Comparison of ENCODE assay signal across 16 mouse cellular contexts in the genomic region with DNA sequence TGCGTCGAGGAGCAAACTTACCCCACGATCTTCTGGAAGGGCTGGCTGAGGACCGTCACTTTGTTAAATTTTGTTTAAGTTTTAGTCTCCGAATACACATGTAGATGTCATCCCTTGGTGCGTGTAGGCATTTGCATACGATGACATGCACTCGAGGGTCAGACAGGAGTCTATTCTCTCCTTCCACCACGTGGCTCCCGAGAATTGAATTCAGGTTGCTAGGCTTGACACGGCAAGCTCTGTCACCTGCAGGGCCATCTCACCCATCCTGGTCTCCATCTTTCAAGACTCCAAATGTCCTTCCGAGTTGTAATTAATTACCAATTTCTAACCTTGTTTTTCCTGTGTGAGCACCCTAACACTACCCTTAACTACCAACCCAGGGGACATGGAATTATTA. TPM values are rescaled to one million over a fixed set of nuclear protein-coding genes. Genes with fewer than 3 reads are reported as not detected.
A peak's percentile ranks its signal among the peaks of the same experiment; 100 is the strongest.
DNase-seq lines count a peak whose midpoint lies in the region; ATAC-seq and TF ChIP-seq lines count a peak whose summit lies in the region.
"Had no signal": no experiment of that assay in that cellular context is flagged by ENCODE, and none has a peak within 500 bp of the region (broad histone marks: within the 10 kb centered on the region; RNA-seq: fewer than 3 reads in every experiment).

No protein-coding gene starts in this region.

- no peak overlapping the region for H3K9ac ChIP-seq in midbrain, embryonic 14.5 days (replicated peaks; ENCODE audit: low read length)
- no peak overlapping the region for H3K9ac ChIP-seq in midbrain, embryonic 11.5 days (ENCODE audit: low read length)
- H3K9ac ChIP-seq in midbrain, postnatal 0 days (replicated peaks; ENCODE audit: low read length, poor library complexity, severe bottlenecking), result 0 out of 2 replicates have a peak overlapping the region, but pooled peaks have one; percentile 13
- H3K9ac ChIP-seq: liver, embryonic 15.5 days; midbrain, embryonic 12.5 days had no signal

- peak; percentile 1 for DNase-seq in gastrocnemius, postnatal 14 days
- DNase-seq in gastrocnemius, adult 8-10 months (ENCODE audit: low spot score in 2 of 2), result no peak
- DNase-seq in midbrain, embryonic 14.5 days, result no peak
- no peak for DNase-seq in midbrain, embryonic 11.5 days (ENCODE audit: low spot score, missing footprints)
- no peak for DNase-seq in midbrain, postnatal 0 days (ENCODE audit: low spot score)
- DNase-seq in layer of hippocampus, adult 11-12 months (ENCODE audit: low spot score), result no peak
- DNase-seq: cerebellum, postnatal 36 days; heart, postnatal 10 days; kidney, postnatal 14 days; lung, postnatal 14 days; thymus, postnatal 25 days had no signal

- H3K9me3 ChIP-seq in midbrain, embryonic 14.5 days (ENCODE audit: control insufficient read depth, low read length), result no peaks in the 10 kb centered on the region
- no peaks in the 10 kb centered on the region for H3K9me3 ChIP-seq in midbrain, embryonic 11.5 days (ENCODE audit: control insufficient read depth, low read length)
- no peaks in the 10 kb centered on the region for H3K9me3 ChIP-seq in midbrain, postnatal 0 days (ENCODE audit: low read length)
- H3K9me3 ChIP-seq: liver, embryonic 15.5 days; midbrain, embryonic 12.5 days had no signal

- ATAC-seq in midbrain, embryonic 14.5 days (ENCODE audit: low FRiP score, low TSS enrichment), result no peak
- no peak for ATAC-seq in midbrain, embryonic 11.5 days (ENCODE audit: low FRiP score)
- ATAC-seq in midbrain, postnatal 0 days (ENCODE audit: low FRiP score), result no peak

- no peaks in the 10 kb centered on the region for H3K27me3 ChIP-seq in midbrain, embryonic 14.5 days (ENCODE audit: control insufficient read depth, insufficient read depth, low read length)
- H3K27me3 ChIP-seq in midbrain, embryonic 11.5 days (ENCODE audit: control insufficient read depth, insufficient read depth, low read length), result peaks cover 27% of the 10 kb centered on the region
- no peaks in the 10 kb centered on the region for H3K27me3 ChIP-seq in midbrain, postnatal 0 days (ENCODE audit: insufficient read depth, low read length)

- H3K27ac ChIP-seq in midbrain, embryonic 14.5 days (replicated peaks; ENCODE audit: low read depth, low read length), result no peak overlapping the region
- H3K27ac ChIP-seq in midbrain, embryonic 11.5 days (ENCODE audit: low read depth, low read length), result no peak overlapping the region
- H3K27ac ChIP-seq in brown adipose tissue, adult 24 weeks (replicated peaks; ENCODE audit: low read depth, low read length), result peak overlapping the region; percentile 33; the same call in 1 of the 2 replicates
- no peak overlapping the region for H3K27ac ChIP-seq in midbrain, postnatal 0 days (ENCODE audit: low read depth, low read length)
- H3K27ac ChIP-seq: liver, embryonic 15.5 days; midbrain, embryonic 12.5 days; stomach, postnatal 0 days had no signal

- WGBS in midbrain, embryonic 14.5 days, result 76% methylated on average over 12 of the region's 12 CpGs
- 89% methylated on average over 12 of the region's 12 CpGs for WGBS in midbrain, embryonic 11.5 days
- WGBS in midbrain, postnatal 0 days, result 70% methylated on average over 12 of the region's 12 CpGs

- H3K4me2 ChIP-seq in midbrain, embryonic 14.5 days (ENCODE audit: low read length), result 0 out of 2 replicates have a peak overlapping the region, but pooled peaks have one; percentile 80
- no peak overlapping the region for H3K4me2 ChIP-seq in midbrain, embryonic 11.5 days
- H3K4me2 ChIP-seq in midbrain, postnatal 0 days (ENCODE audit: low read depth, low read length, poor library complexity, severe bottlenecking), result peak overlapping the region; percentile 87; the same call in 1 of the 2 replicates
- H3K4me2 ChIP-seq: liver, embryonic 15.5 days; midbrain, embryonic 12.5 days had no signal

- intact Hi-C loops in gastrocnemius, postnatal 14 days (cut with DNase I; ENCODE audit: low total_unique reads), result no loop called here

- no peak overlapping the region for H3K4me3 ChIP-seq in midbrain, embryonic 14.5 days (replicated peaks; ENCODE audit: low read depth, low read length)
- no peak overlapping the region for H3K4me3 ChIP-seq in midbrain, embryonic 11.5 days (ENCODE audit: low read depth, low read length)
- H3K4me3 ChIP-seq in brown adipose tissue, adult 24 weeks (ENCODE audit: insufficient read depth, low read depth, low read length), result no peak overlapping the region
- no peak overlapping the region; the same call in 1 of the 2 replicates for H3K4me3 ChIP-seq in midbrain, postnatal 0 days (ENCODE audit: low read depth, low read length)
- H3K4me3 ChIP-seq: liver, embryonic 15.5 days; midbrain, embryonic 12.5 days had no signal

- H3K36me3 ChIP-seq in midbrain, embryonic 14.5 days (ENCODE audit: control insufficient read depth, insufficient read depth, low read length), result peaks cover 25% of the 10 kb centered on the region
- H3K36me3 ChIP-seq in midbrain, embryonic 11.5 days (ENCODE audit: control insufficient read depth, insufficient read depth, low read length), result no peaks in the 10 kb centered on the region
- peaks cover 17% of the 10 kb centered on the region for H3K36me3 ChIP-seq in midbrain, postnatal 0 days (ENCODE audit: insufficient read depth, low read length)
- H3K36me3 ChIP-seq: liver, embryonic 15.5 days had no signal

- TF ChIP-seq CTCF in midbrain, postnatal 0 days (IDR thresholded peaks at IDR 0.05), result no peak

- H3K4me1 ChIP-seq in midbrain, embryonic 14.5 days (ENCODE audit: control insufficient read depth, insufficient read depth, low read length), result peaks cover 24% of the 10 kb centered on the region
- H3K4me1 ChIP-seq in midbrain, embryonic 11.5 days (ENCODE audit: control insufficient read depth, insufficient read depth, low read length), result no peaks in the 10 kb centered on the region; the same call in 1 of the 2 replicates
- peaks cover 55% of the 10 kb centered on the region for H3K4me1 ChIP-seq in brown adipose tissue, adult 24 weeks (ENCODE audit: control insufficient read depth, insufficient read depth, insufficient read length, low read length)
- H3K4me1 ChIP-seq in midbrain, postnatal 0 days (ENCODE audit: insufficient read depth, low read length), result peaks cover 3% of the 10 kb centered on the region; the same call in 1 of the 2 replicates
- H3K4me1 ChIP-seq: liver, embryonic 15.5 days had no signal

RNA-seq across cellular contexts. Expression of a gene that starts 52.7 kb away (rescaled TPM):
- total RNA-seq in gastrocnemius, postnatal 14 days (2021), result 10 to 100 TPM in 1 of 2 experiments, 1 to 10 TPM in 1; 6.3 to 16.3 TPM
- 10 to 100 TPM; 10.5 to 19.6 (median 14.7) TPM for total RNA-seq in gastrocnemius, adult 8-10 months (2022)
- 0.89 and 1.2 TPM in 2 replicates for polyA plus RNA-seq in midbrain, embryonic 14.5 days (2014; fragmentation: Nextera tagmentation; extraction: Ambion mirVana)
- 0.62 and 0.92 TPM in 2 replicates for polyA plus RNA-seq in midbrain, embryonic 11.5 days (2014; fragmentation: Nextera tagmentation; extraction: Ambion mirVana)
- polyA plus RNA-seq in brown adipose tissue, adult 24 weeks (2012; ENCODE audit: insufficient read depth, insufficient read length, missing spikeins), result 53.5 and 108 TPM in 2 replicates
- total RNA-seq in midbrain, postnatal 0 days (2014; rRNA removed), result 1.6 TPM in 2 replicates
- 0.86 and 2.8 TPM in 2 replicates for polyA plus RNA-seq in midbrain, postnatal 0 days (2015; fragmentation: Nextera tagmentation; extraction: Ambion mirVana)
- total RNA-seq: neutrophil, adult 5-6 weeks had no signal

Comparison
In these comparisons a context has a peak if more than half of its experiments do, and no peak if none do; other contexts are left out.
1. RNA of a gene that starts 52.7 kb away (polyA plus RNA-seq): 53.5 to 108 TPM in brown adipose tissue, adult 24 weeks; 0.62 to 0.92 TPM in midbrain, embryonic 11.5 days, 0.89 to 1.2 TPM in midbrain, embryonic 14.5 days and 0.86 to 2.8 TPM in midbrain, postnatal 0 days; every median in the first group is over 10 times any median in the second.